Mouse (Mus musculus): ENCODE data around the gene Cd164l2.

- no peak for TF ChIP-seq SRF (IDR thresholded peaks at IDR 0.05; ENCODE audit: control insufficient read depth, insufficient read length, low read depth)
- TF ChIP-seq MAX (IDR thresholded peaks at IDR 0.05; ENCODE audit: low read depth), result no peak
- no peak for TF ChIP-seq POLR2A (IDR thresholded peaks at IDR 0.05; ENCODE audit: insufficient read length, low read depth)
- no peak for TF ChIP-seq USF1 (IDR thresholded peaks at IDR 0.05; ENCODE audit: low read depth)
- TF ChIP-seq MYOD1 (IDR thresholded peaks at IDR 0.05; ENCODE audit: control insufficient read depth in 1 of 3, insufficient read length in 2 of 3, low read depth in 2 of 3), result peak in 1 of 3 experiments; percentile 30
- no peak for TF ChIP-seq TCF12 (IDR thresholded peaks at IDR 0.05; ENCODE audit: insufficient read depth, poor library complexity, severe bottlenecking)
- TF ChIP-seq REST (IDR thresholded peaks at IDR 0.05; ENCODE audit: insufficient read depth, insufficient read length), result no peak
- no peak for TF ChIP-seq MYOG (IDR thresholded peaks at IDR 0.05; ENCODE audit: control insufficient read depth in 1 of 3, insufficient read depth in 1 of 3, insufficient read length in 2 of 3, low read depth in 2 of 3)
- no peak for TF ChIP-seq E2F4 (IDR thresholded peaks at IDR 0.05; ENCODE audit: insufficient read depth)
- no peak for TF ChIP-seq CEBPB (IDR thresholded peaks at IDR 0.05; ENCODE audit: insufficient read depth, poor library complexity, severe bottlenecking)
Measured at GRCm38 (mm10) chr4:133210023-133210787, 1.7 kb upstream of the Cd164l2 start.

All from myocyte (in vitro differentiated cells).